Mouse (Mus musculus) MEL (cell line): ENCODE results near the gene Wars. TPM values are rescaled to one million over a fixed set of nuclear protein-coding genes. Genes with fewer than 3 reads are reported as not detected.

ENCODE experiments used
- DNase-seq: peaks from one replicate; pipeline ENCODE4 v3.0.0; 2011; ENCODE audit warnings: low read depth, low spot score
- H3K27ac ChIP-seq: 2 replicates; pipeline ENCODE4 v1.5.1; 2012; ENCODE audit warnings: low read depth, mild to moderate bottlenecking, control low read depth, low read length, moderate library complexity; ENCODE audit not compliant: control insufficient read depth
- H3K27me3 ChIP-seq, 2 experiments: fragments of 150-350 bp in 1 of 2; sonication (generic) in 1 of 2; 2 replicates each; pipeline ENCODE4 v1.6.1; 2012; ENCODE audit warnings: low read length in 2 of 2, mild to moderate bottlenecking in 2 of 2, improper control_type of control experiment in 1 of 2, moderate library complexity in 1 of 2; ENCODE audit not compliant: insufficient read depth in 2 of 2, control insufficient read depth in 1 of 2
- H3K36me3 ChIP-seq, 2 experiments: 2 replicates each; pipeline ENCODE4 v1.6.1; 2012 to 2014; ENCODE audit warnings: low read length in 2 of 2, improper control_type of control experiment in 1 of 2, inconsistent platforms in 1 of 2, mild to moderate bottlenecking in 1 of 2; ENCODE audit not compliant: insufficient read depth in 2 of 2, control insufficient read depth in 1 of 2
- H3K4me1 ChIP-seq, 2 experiments: fragments of 150-350 bp in 1 of 2; sonication (generic) in 1 of 2; 2 replicates each; pipeline ENCODE4 v1.6.1; 2012; ENCODE audit warnings: low read length in 2 of 2, improper control_type of control experiment in 1 of 2, mild to moderate bottlenecking in 1 of 2; ENCODE audit not compliant: insufficient read depth in 2 of 2, control insufficient read depth in 1 of 2
- H3K4me3 ChIP-seq, 2 experiments: fragments of 150-350 bp in 1 of 2; sonication (generic) in 1 of 2; 2 replicates each; pipeline ENCODE4 v1.5.1; 2012; ENCODE audit warnings: low read depth in 2 of 2, low read length in 2 of 2, mild to moderate bottlenecking in 2 of 2, moderate library complexity in 2 of 2, control low read depth in 1 of 2, improper control_type of control experiment in 1 of 2; ENCODE audit not compliant: control insufficient read depth in 1 of 2, insufficient read depth in 1 of 2
- H3K79me2 ChIP-seq: 2 replicates; pipeline ENCODE4 v1.6.1; 2012; ENCODE audit warnings: mild to moderate bottlenecking, low read length, moderate library complexity; ENCODE audit not compliant: control insufficient read depth, poor library complexity, insufficient read depth
- H3K9ac ChIP-seq: 2 replicates; pipeline ENCODE4 v1.6.1; 2012; ENCODE audit warnings: low read depth, mild to moderate bottlenecking, control low read depth, low read length, moderate library complexity; ENCODE audit not compliant: control insufficient read depth, poor library complexity, severe bottlenecking
- H3K9me3 ChIP-seq: fragments of 150-350 bp; sonication (generic); replicated peaks from 2 replicates; pipeline ENCODE4 v1.6.1; 2012; ENCODE audit warnings: mild to moderate bottlenecking, low read length, improper control_type of control experiment, moderate library complexity; ENCODE audit not compliant: insufficient read depth
- BHLHE40 ChIP-seq: IDR thresholded peaks from 2 replicates; pipeline ENCODE4 v1.6.1; 2012; ENCODE audit warnings: low read depth, mild to moderate bottlenecking, inconsistent platforms, low read length, improper control_type of control experiment, borderline replicate concordance
- CHD1 ChIP-seq: IDR thresholded peaks from 2 replicates; pipeline ENCODE4 v1.6.1; 2012; ENCODE audit warnings: low read depth, mild to moderate bottlenecking, inconsistent platforms, low read length, improper control_type of control experiment
- CHD2 ChIP-seq: IDR thresholded peaks from 2 replicates; pipeline ENCODE4 v1.6.1; 2011; ENCODE audit warnings: low read length, improper control_type of control experiment
- CTCF ChIP-seq, 3 experiments: IDR thresholded peaks in 2 of 3; conservative IDR thresholded peaks in 1 of 3; 2 replicates each; pipeline ENCODE4 v1.5.1; 2011 to 2012; ENCODE audit warnings: low read length in 3 of 3, low read depth in 2 of 3, mild to moderate bottlenecking in 2 of 3, improper control_type of control experiment in 1 of 3, inconsistent platforms in 1 of 3, mixed read lengths in 1 of 3, moderate library complexity in 1 of 3; ENCODE audit not compliant: control insufficient read depth in 1 of 3, insufficient read depth in 1 of 3, poor library complexity in 1 of 3, severe bottlenecking in 1 of 3
- E2F4 ChIP-seq: IDR thresholded peaks from 2 replicates; pipeline ENCODE4 v1.6.1; 2011; ENCODE audit warnings: low read depth, low read length, improper control_type of control experiment, borderline replicate concordance
- EP300 ChIP-seq, 2 experiments: IDR thresholded peaks; 2 replicates each; pipeline ENCODE4 v1.6.1; 2011; ENCODE audit warnings: improper control_type of control experiment in 2 of 2, low read length in 2 of 2, low read depth in 1 of 2, mild to moderate bottlenecking in 1 of 2
- ETS1 ChIP-seq: IDR thresholded peaks from 2 replicates; pipeline ENCODE4 v1.6.1; 2012; ENCODE audit warnings: low read depth, mild to moderate bottlenecking, inconsistent platforms, low read length, improper control_type of control experiment, moderate library complexity
- GABPA ChIP-seq: IDR thresholded peaks from 2 replicates; pipeline ENCODE4 v1.6.1; 2012; ENCODE audit warnings: low read depth, mild to moderate bottlenecking, inconsistent platforms, low read length, improper control_type of control experiment, moderate library complexity
- HCFC1 ChIP-seq: IDR thresholded peaks from 2 replicates; pipeline ENCODE4 v1.6.1; 2012; ENCODE audit warnings: low read depth, mild to moderate bottlenecking, inconsistent platforms, low read length, improper control_type of control experiment, moderate library complexity
- MAX ChIP-seq: IDR thresholded peaks from 2 replicates; pipeline ENCODE4 v1.6.1; 2011; ENCODE audit warnings: low read length, improper control_type of control experiment
- MXI1 ChIP-seq: IDR thresholded peaks from 2 replicates; pipeline ENCODE4 v1.6.1; 2011; ENCODE audit warnings: mild to moderate bottlenecking, low read depth, low read length, improper control_type of control experiment
- MYB ChIP-seq: IDR thresholded peaks from 2 replicates; pipeline ENCODE4 v1.6.1; 2011; ENCODE audit warnings: mild to moderate bottlenecking, low read depth, low read length, improper control_type of control experiment
- NELFE ChIP-seq: IDR thresholded peaks from 2 replicates; pipeline ENCODE4 v1.6.1; 2011; ENCODE audit warnings: low read depth, low read length, improper control_type of control experiment
- NRF1 ChIP-seq: IDR thresholded peaks from 2 replicates; pipeline ENCODE4 v1.6.1; 2014; ENCODE audit warnings: low read depth, mild to moderate bottlenecking, inconsistent platforms, low read length, improper control_type of control experiment, moderate library complexity; ENCODE audit not compliant: poor library complexity, insufficient read depth, severe bottlenecking
- POLR2A ChIP-seq, 2 experiments: IDR thresholded peaks; 2 replicates each; pipeline ENCODE4 v1.6.1; 2011 to 2012; ENCODE audit warnings: low read length in 2 of 2, mild to moderate bottlenecking in 2 of 2, control low read depth in 1 of 2, improper control_type of control experiment in 1 of 2, low read depth in 1 of 2, moderate library complexity in 1 of 2; ENCODE audit not compliant: control insufficient read depth in 1 of 2, insufficient read depth in 1 of 2, poor library complexity in 1 of 2
- POLR2AphosphoS5 ChIP-seq: IDR thresholded peaks from 2 replicates; pipeline ENCODE4 v1.6.1; 2012; ENCODE audit warnings: low read depth, borderline replicate concordance, mild to moderate bottlenecking, inconsistent platforms, low read length, moderate library complexity, mixed read lengths
- RAD21 ChIP-seq: IDR thresholded peaks from 2 replicates; pipeline ENCODE4 v1.6.1; 2011; ENCODE audit warnings: mild to moderate bottlenecking, low read depth, low read length, improper control_type of control experiment
- SIN3A ChIP-seq: IDR thresholded peaks from 2 replicates; pipeline ENCODE4 v1.6.1; 2012; ENCODE audit warnings: low read length, improper control_type of control experiment, inconsistent platforms
- SMC3 ChIP-seq: IDR thresholded peaks from 2 replicates; pipeline ENCODE4 v1.6.1; 2011; ENCODE audit warnings: low read depth, low read length, improper control_type of control experiment
- TBP ChIP-seq: IDR thresholded peaks from 2 replicates; pipeline ENCODE4 v1.8.0; 2011; ENCODE audit warnings: low read depth, low read length, improper control_type of control experiment
- TCF12 ChIP-seq: IDR thresholded peaks from 2 replicates; pipeline ENCODE4 v1.6.1; 2014; ENCODE audit warnings: low read depth, mild to moderate bottlenecking, inconsistent platforms, low read length, improper control_type of control experiment, moderate library complexity
- USF1 ChIP-seq: IDR thresholded peaks from 2 replicates; pipeline ENCODE4 v1.6.1; 2014; ENCODE audit warnings: low read depth, mild to moderate bottlenecking, inconsistent platforms, low read length, improper control_type of control experiment, moderate library complexity
- USF2 ChIP-seq, 2 experiments: IDR thresholded peaks; 2 replicates each; pipeline ENCODE4 v1.6.1; 2011 to 2012; ENCODE audit warnings: improper control_type of control experiment in 2 of 2, low read length in 2 of 2, borderline replicate concordance in 1 of 2, inconsistent platforms in 1 of 2, low read depth in 1 of 2, mild to moderate bottlenecking in 1 of 2; ENCODE audit not compliant: insufficient read depth in 1 of 2
- ZKSCAN1 ChIP-seq: IDR thresholded peaks from 2 replicates; pipeline ENCODE4 v1.6.1; 2012; ENCODE audit warnings: low read depth, mild to moderate bottlenecking, inconsistent platforms, low read length, improper control_type of control experiment, moderate library complexity
- polyA plus RNA-seq, 2 experiments: library from polyadenylated mRNA; stranded (reverse) in 1 of 2; unstranded in 1 of 2; fragments of >175 nt in 1 of 2; fragments of >200 nt in 1 of 2; gene quantifications; 2 replicates each; pipeline versions ENCODE4 v1.2.1 to v1.2.4; 2012; ENCODE audit warnings: low replicate concordance in 2 of 2, low read depth in 1 of 2; ENCODE audit not compliant: insufficient read length in 2 of 2, insufficient read depth in 1 of 2, missing spikeins in 1 of 2
- total RNA-seq: library from RNA; depleted of rRNA; stranded (reverse); fragments of 300-350 nt; gene quantifications from 2 replicates; pipeline ENCODE4 v1.2.3, GENCODE M21; 2012

The Wars gene
- total and polyA plus RNA-seq, 3 experiments, result 85.7 to 836 (median 98.4) TPM

- no peaks in the 10 kb centered on the region for H3K27me3 ChIP-seq
- H3K27ac ChIP-seq, result no peak overlapping the region
- H3K4me3 ChIP-seq, result no peak overlapping the region
- H3K79me2 ChIP-seq, result peaks cover 19% of the 10 kb centered on the region
- DNase-seq, result no peak
- TF ChIP-seq E2F4 (no peak), CTCF (IDR thresholded peaks at IDR 0.05 in 2 of 3, conservative IDR thresholded peaks at IDR 0.05 in 1 of 3; ENCODE audit: control insufficient read depth in 1 of 3, insufficient read depth in 1 of 3, low read depth in 2 of 3, low read length in 3 of 3, poor library complexity in 1 of 3, severe bottlenecking in 1 of 3) (no peak), HCFC1 (no peak), TBP (no peak), POLR2A (IDR thresholded peaks at IDR 0.05; ENCODE audit: control insufficient read depth in 1 of 2, insufficient read depth in 1 of 2, low read depth in 1 of 2, low read length in 2 of 2, poor library complexity in 1 of 2) (no peak), USF1 (no peak), MAX (no peak), RAD21 (no peak), GABPA (no peak), MXI1 (no peak)
- H3K36me3 ChIP-seq, result peaks cover 0 to 6% of the 10 kb centered on the region in 2 experiments; a peak in 2 of 4 replicates
- H3K9ac ChIP-seq, result no peak overlapping the region
- H3K4me1 ChIP-seq, result peaks cover 3 to 14% of the 10 kb centered on the region in 2 experiments; a peak in 3 of 4 replicates
- H3K9me3 ChIP-seq, result no peaks in the 10 kb centered on the region
Observed at GRCm38 (mm10) chr12:108834337-108834736, 59.6 kb downstream of the Wars start.

- H3K79me2 ChIP-seq, result peaks cover 19% of the 10 kb centered on the region
- H3K9me3 ChIP-seq, result no peaks in the 10 kb centered on the region
- no peaks in the 10 kb centered on the region for H3K27me3 ChIP-seq
- H3K4me3 ChIP-seq, result no peak overlapping the region
- peaks cover 0 to 6% of the 10 kb centered on the region in 2 experiments; a peak in 2 of 4 replicates for H3K36me3 ChIP-seq
- H3K9ac ChIP-seq, result no peak overlapping the region
- DNase-seq, result no peak
- H3K27ac ChIP-seq, result no peak overlapping the region
- no peak for TF ChIP-seq SMC3
- TF ChIP-seq NRF1, result no peak
- no peak for TF ChIP-seq CHD2
- TF ChIP-seq HCFC1, result no peak
- no peak for TF ChIP-seq POLR2A (IDR thresholded peaks at IDR 0.05; ENCODE audit: control insufficient read depth in 1 of 2, insufficient read depth in 1 of 2, low read depth in 1 of 2, low read length in 2 of 2, poor library complexity in 1 of 2)
- no peak for TF ChIP-seq POLR2AphosphoS5
- TF ChIP-seq ETS1, result no peak
- no peak for TF ChIP-seq CTCF (IDR thresholded peaks at IDR 0.05 in 2 of 3, conservative IDR thresholded peaks at IDR 0.05 in 1 of 3; ENCODE audit: control insufficient read depth in 1 of 3, insufficient read depth in 1 of 3, low read depth in 2 of 3, low read length in 3 of 3, poor library complexity in 1 of 3, severe bottlenecking in 1 of 3)
- no peak for TF ChIP-seq CHD1
- TF ChIP-seq NELFE, result no peak
- no peak for TF ChIP-seq USF1
- TF ChIP-seq MXI1, result no peak
- TF ChIP-seq ZKSCAN1, result no peak
- TF ChIP-seq MYB, result no peak
- no peak for TF ChIP-seq TCF12
- no peak for TF ChIP-seq EP300 (IDR thresholded peaks at IDR 0.05; ENCODE audit: low read depth in 1 of 2, low read length in 2 of 2)
- TF ChIP-seq SIN3A, result no peak
- no peak for TF ChIP-seq USF2 (IDR thresholded peaks at IDR 0.05; ENCODE audit: borderline replicate concordance in 1 of 2, insufficient read depth in 1 of 2, low read depth in 1 of 2, low read length in 2 of 2)
- TF ChIP-seq BHLHE40, result no peak
- TF ChIP-seq, all 39 proteins: peak for 0
- H3K4me1 ChIP-seq, result peaks cover 3 to 14% of the 10 kb centered on the region in 2 experiments; a peak in 3 of 4 replicates
Observed at GRCm38 (mm10) chr12:108833408-108833807, 60.6 kb downstream of the Wars start.
